Mouse (Mus musculus): ENCODE results near the gene Capzb. TPM values are rescaled to one million over a fixed set of nuclear protein-coding genes. Genes with fewer than 3 reads are reported as not detected.

Capzb gene
- polyA plus RNA-seq, 1 experiment: 151 TPM

DNA sequence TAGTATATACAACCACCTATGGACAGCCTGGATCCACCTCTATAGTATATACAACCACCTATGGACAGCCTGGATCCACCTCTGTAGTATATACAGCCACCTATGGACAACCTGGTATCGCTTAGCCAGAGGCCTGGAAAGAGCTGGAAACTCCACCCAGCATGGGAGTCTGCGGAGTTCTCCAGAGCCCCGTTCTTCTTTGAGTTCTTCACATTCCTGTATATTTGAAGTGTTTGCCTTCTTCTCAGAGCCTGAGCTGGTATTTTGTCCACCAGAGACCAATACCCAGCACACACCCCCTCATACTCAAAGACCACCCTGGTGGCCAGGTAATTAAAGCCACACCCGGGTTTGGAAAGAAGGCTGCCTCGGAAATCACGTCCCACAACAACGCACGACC is 64.0 kb downstream of the Capzb start:
- no peak for TF ChIP-seq GATA1 (IDR thresholded peaks at IDR 0.05; ENCODE audit: low read length)

DNA sequence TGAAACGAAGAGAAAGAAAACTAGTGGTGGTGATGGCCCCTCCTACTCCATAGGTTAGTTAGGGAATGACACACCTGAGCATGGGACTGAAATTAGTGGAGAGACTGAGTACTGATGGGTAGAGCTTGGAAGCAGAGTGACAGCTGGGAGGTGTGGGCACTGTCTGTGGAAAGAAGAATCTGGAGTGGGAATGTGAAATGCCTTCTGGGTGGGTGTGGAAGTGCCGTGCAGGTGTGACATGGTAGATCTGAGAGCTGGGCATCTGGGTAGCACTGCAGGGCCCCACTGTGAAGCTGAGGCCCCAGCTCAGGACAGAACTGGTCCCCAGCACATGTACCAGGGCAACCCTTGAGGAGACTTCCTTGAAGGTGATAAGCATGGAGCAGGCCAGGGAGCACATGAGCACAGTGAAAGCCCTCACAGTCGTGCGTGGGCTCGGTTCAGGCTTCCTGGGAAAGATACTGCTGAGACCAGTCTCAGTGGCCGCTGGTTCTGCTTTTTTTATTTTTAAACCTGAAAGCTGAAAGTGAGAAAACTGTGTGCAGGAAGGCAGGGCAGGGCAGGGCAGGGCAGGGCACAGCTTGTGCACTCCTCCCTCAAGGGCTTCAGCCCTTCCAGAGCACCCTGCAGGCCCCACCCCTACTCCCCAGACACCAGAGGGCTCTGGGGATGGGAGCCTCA is 66.1 kb downstream of the Capzb start:
- TF ChIP-seq GATA1 (IDR thresholded peaks at IDR 0.05; ENCODE audit: low read length): no peak

DNA sequence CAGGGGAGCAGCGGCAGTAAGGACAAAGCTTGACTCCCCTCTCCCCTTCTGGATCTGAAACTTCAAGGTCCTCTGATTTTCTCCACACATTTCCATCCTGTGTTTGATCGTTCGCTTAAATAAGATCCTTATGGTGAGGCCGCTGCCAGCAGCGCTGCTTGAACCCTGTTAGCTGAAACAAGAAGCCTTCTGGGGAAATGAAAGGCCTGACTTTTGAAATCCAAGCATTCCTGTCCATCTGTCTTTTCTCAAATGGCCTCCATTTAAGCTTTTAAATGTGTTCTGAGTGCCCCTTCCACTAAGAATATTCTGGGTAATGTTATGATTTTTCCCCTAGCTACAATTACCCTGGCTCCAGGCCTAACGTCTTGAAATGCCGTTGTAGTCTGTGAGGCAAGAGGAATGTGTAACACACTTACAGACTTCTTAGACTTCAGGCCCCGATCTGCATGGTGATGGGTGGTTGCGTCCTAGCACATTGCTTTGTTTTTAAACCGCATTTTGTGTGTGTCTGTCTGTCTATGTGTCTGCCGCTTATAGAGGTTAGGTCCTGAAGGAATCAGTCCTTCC is 66.7 kb downstream of the Capzb start:
- TF ChIP-seq GATA1 (IDR thresholded peaks at IDR 0.05; ENCODE audit: low read length): no peak

DNA sequence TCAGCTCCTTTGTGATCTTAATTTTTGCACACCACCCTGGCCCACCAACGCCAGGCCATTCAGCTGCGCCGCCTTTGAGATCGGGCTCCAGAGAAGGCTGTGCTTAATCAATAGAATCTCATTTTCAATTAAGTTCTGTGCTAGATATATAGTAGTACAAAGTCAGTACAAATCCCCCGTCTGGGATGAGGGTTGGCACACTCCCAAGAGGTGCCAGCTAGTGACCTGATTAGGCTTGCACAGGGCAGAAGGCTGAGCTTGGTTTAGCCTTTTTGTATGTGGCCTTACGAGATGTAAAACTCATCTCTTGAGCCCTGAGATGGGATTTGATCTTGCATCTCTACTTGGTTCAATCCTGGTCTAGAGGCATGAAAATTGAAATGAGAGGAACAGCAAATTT is 70.3 kb downstream of the Capzb start:
- no peak for TF ChIP-seq GATA1 (IDR thresholded peaks at IDR 0.05; ENCODE audit: low read length)

DNA sequence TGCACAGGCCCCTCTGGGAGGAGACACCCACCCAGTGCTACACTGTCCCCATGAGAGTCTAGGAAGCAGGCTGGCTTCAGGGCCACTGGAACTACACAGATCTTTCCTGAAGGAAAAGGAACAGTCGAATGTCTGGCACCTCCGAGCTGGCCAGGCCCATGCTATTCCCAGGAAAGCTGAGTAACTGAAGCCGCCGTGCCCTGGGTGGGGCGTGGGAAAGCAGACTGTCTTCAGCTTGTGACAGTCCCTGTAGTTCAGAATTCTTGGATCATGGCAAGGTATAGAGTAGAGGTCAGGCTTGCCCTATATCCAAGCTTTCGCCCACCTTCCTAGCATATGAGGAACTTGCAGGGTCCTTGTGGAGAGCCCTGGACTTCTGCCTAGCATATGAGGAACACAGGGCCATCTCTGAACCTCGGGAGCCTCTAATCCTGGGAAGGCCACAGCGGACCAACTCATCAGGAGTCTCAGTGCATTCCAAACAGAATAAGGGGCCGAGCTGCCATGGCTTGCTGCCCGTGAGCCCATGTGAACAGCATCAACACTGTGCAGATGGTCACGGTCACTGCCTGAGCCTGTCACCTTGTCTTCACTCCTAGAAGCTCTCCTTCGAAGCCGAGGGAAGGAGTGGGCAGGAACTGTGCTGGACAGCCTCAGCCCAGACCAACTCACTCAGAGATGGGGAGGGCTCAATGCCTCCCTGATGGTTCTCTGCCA is 73.2 kb downstream of the Capzb start:
- no peak for TF ChIP-seq GATA1 (IDR thresholded peaks at IDR 0.05; ENCODE audit: low read length)

DNA sequence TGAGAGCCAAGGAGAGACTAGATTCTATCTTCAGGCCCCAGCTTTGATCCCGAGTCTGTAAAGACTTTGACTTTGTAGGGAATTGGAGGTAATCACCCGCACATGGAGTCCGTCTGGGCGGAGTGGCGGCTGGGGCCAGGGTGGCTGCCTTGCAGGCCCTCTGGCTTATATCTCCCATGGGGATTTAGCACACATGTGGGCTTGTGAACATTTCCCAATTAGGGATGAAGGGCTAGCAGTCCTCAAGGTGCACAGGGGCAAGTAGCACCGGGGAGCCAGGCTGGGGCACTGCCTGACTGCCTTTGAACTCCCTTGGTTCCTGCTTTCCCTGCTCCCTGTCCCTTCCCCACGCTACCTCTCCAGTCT is 73.8 kb downstream of the Capzb start:
- no peak for TF ChIP-seq GATA1 (IDR thresholded peaks at IDR 0.05; ENCODE audit: low read length)

DNA sequence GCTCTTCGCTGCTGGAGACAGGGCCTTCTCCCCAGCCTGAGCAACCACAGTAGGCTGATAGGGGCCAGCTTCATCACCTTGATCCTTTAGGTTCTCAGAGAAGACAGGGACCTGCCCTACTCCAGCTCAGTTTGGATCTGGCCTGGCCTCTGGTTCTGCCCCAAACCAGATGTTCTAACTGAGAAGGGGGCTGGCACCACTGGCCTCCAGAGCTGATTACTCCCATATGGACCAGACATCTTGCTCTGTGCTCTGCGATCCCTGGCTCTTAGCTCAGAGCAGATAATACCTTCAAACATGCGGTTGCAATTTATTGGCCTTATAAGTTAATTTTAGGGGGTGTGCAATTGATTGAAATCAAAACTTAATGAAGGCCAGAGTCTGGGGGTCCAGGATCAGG is 74.6 kb downstream of the Capzb start:
- TF ChIP-seq GATA1 (IDR thresholded peaks at IDR 0.05; ENCODE audit: low read length): no peak

DNA sequence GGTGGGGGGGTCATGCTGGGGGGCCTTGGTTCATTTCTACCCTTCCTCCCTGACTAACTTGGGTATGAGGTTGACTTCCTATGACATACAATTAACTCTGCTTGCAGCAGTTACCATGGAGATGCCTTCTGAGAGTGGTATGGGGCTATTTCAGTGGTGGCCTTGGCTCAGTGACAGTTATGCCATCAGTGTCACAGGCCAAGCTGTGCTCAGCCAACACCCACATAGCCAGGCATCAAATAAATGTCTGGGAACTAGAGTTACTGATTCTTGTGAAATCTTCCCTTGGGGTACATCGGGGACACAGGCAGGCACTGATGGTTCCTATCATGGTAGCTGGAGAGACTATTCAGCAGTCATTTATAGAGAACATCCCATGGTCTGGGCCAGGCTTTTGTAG is 75.5 kb downstream of the Capzb start:
- TF ChIP-seq GATA1 (IDR thresholded peaks at IDR 0.05; ENCODE audit: low read length): no peak

DNA sequence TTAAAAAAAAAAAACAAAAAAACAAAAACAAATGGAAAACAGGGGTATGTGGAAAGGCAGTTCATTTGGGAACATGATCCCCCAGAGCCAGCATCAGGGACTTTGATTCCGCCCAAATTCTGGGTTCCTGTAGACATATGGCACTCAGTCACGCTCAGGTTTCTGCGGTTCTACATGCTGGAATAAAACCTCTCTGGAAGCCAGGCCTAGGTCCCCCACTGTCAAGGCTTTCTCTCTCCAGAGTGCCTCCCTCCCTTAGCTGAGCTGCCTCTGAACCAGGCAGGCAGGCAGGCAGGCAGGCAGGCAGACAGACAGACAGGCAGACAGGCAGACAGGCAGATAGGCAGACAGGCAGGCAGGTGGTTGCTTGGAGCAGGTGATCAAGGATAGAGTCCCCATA is 77.5 kb downstream of the Capzb start:
- TF ChIP-seq GATA1 (IDR thresholded peaks at IDR 0.05; ENCODE audit: low read length): no peak

DNA sequence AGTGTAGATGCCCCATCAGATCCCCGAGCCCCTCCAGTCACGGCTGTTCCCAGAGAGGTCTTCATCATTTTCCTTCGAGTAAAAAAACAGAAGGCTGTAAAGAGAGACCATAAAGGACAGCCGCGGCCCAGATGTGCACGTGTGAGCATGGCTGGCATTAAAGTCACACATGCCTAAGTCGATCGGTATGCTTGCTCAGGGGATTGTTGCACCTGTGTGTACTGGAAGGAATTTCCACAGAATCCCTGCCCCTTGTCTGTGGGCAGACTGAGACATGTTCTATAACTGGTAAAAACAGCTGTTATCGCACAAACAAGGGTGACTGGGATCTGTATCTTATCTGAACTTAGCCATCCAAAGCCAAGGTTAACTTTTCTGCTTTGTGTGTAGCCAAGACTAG is 78.9 kb downstream of the Capzb start:
- TF ChIP-seq GATA1 (IDR thresholded peaks at IDR 0.05; ENCODE audit: low read length): no peak

DNA sequence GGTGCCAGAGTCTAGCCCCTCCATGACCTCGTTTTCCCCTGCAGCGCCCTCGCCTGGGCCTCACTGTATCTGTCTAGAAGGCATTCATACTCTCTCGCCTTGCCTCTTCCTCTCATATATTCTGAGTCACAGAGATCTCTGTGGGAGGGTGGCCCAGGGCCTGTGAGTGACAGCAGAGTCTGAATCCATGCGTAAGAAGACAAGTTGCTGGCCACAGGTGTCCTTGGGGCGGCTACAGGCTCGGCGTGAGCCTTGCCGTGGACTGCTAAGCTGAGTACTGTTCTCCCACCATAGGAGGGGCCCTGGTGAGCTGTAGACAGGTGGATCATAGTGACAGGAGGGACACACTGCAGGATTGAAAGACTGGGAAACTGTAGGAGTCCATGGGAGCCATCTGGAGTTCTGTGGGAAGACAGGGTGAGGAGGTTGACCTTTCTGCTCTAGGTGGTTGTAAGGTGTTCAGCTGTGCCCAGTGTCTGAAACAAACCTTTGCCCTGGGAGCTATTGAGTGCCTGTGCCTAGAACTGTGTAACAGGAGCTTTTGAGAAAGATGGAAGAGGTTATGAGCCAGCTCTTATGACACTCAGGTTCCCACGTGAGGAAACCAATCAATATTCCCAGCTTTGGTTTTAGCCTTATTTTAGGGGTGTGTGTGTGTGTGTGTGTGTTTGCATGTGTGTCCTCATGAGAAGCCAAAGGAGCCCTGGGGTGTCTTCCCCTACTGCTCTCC is 80.4 kb downstream of the Capzb start:
- no peak for TF ChIP-seq GATA1 (IDR thresholded peaks at IDR 0.05; ENCODE audit: low read length)

DNA sequence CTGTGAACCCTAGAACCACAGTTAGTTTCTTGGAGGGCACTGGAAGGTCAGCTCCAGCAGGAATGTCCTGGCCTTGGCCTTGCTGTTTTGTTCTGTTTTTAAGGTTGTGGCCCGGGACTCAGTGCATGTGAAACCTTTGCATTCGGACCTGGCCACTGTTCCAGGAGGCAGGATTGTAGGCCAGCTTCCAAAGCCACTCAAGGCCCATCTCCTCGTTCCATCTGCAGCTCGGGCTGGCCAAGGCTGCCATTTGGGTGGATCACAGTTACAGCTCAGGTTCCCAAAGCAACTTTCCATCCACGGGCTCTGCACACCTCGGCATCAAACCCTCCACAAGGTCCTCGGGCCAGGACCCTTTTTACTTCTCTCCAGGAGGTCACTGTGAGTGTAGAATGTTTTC is 81.9 kb downstream of the Capzb start:
- no peak for TF ChIP-seq GATA1 (IDR thresholded peaks at IDR 0.05; ENCODE audit: low read length)

DNA sequence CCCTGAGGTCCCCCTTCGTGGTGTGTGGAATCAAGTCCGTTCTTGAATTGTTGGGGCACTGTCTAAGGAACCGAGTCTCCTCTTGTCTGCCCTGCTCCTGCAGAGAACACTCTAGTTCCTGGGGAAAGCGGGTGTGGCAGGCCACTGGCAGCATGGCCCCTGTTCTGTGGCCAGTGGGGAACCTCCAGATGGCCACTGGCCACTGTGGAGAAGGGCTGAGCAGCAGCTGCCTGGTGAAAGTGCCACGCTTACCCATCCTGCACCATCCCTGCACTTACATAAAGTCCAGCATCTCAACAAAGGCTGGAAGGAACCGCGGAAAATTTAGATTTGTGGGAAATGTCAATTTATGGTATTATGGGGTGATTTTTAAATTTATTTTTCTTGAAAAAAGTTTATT is 83.7 kb downstream of the Capzb start:
- no peak for TF ChIP-seq GATA1 (IDR thresholded peaks at IDR 0.05; ENCODE audit: low read length)

DNA sequence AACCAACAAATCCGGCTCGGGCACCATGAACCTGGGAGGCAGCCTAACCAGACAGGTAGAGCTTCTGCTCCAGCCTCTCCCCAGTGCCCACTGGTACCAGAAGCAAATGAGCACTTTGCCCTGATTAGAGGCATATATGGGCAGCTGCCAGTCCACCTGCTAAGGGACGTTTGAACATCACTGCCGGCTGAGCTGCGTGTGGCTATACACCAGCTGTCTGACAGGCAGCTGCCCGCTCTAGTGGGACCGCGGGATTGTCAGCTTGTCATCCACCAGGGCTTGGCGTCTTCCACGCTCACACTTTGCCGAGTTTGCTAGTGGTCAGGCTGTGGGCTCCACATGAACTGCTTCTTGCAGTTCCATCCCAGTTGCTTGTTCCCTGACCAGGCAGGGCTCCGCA is 87.8 kb downstream of the Capzb start:
- no peak for TF ChIP-seq GATA1 (IDR thresholded peaks at IDR 0.05; ENCODE audit: low read length)

DNA sequence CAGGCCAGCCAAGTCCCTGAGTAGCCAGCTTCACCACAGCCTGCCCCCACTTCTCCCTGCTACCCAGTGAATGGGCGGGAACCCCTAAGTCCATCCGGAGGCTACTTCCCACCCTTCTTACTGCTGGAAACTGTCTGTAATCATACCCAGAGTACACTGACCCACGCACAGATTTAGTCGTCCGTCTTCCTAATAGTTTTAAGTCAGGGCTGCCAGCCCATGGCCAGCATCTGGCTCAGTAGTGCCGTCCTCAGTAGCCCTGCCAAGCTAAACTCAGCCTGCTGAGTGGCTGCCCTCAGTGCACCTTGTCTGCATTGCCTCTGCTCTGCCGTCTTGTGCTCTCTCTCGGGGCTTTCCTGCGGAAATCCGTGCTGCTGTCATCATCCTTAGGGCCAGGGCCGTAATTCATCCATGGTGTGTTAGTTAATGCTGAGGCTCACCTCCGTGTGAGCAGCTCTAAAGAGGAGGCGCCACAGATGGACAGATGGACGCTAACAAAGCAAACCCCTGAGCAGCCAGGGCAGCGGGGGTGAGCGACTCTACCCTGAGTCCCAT is 89.2 kb downstream of the Capzb start:
- TF ChIP-seq GATA1 (IDR thresholded peaks at IDR 0.05; ENCODE audit: low read length): no peak

DNA sequence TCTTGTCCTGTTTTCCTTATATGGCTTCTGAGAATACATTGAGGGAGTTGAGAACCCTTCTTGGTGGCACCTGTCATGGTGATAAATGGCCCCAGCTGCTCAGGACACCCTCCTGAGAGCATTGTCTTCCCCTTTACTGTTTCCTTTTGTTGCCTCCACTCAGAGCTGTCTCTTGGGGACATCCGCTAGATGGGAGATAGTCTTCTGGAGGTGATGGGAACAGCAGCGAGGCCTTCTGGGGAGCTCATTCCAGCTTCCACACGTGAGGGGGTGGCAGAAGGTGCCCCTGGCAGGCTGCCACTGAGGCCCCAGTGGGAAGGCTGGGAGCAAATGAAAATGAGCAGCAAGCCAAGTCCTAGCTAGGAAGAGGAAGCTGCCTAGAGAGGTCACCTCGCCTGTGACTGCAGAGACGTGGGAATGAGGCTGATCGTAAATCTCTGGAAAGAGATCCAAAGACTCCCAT is 90.3 kb downstream of the Capzb start:
- no peak for TF ChIP-seq GATA1 (IDR thresholded peaks at IDR 0.05; ENCODE audit: low read length)

All from G1E-ER4 (cell line).